Mouse (Mus musculus) lung, postnatal 25 days (tissue): ENCODE measurements around the gene Hspg2.

Experiments used
- DNase-seq: peaks from one replicate; pipeline ENCODE4 v3.0.0; 2022; ENCODE audit warnings: low spot score

Hspg2 gene

GRCm38 (mm10) chr4:137461217-137461616 lies 7.4 kb upstream of the Hspg2 start:
- no peak for DNase-seq

- DNase-seq = peak; percentile 75
Measured at GRCm38 (mm10) chr4:137461981-137462690, 6.4 kb upstream of the Hspg2 start.

GRCm38 (mm10) chr4:137465125-137465787 lies 3.3 kb upstream of the Hspg2 start:
- no peak for DNase-seq

GRCm38 (mm10) chr4:137466991-137467390 lies 1.6 kb upstream of the Hspg2 start:
- DNase-seq = no peak

GRCm38 (mm10) chr4:137467525-137467924 lies 1.0 kb upstream of the Hspg2 start:
- DNase-seq = no peak

GRCm38 (mm10) chr4:137469081-137469844 lies 694 bp downstream of the Hspg2 start:
- no peak for DNase-seq

GRCm38 (mm10) chr4:137469845-137470692 lies 1.5 kb downstream of the Hspg2 start:
- DNase-seq = no peak

- DNase-seq = no peak
Measured at GRCm38 (mm10) chr4:137470701-137471317, 2.2 kb downstream of the Hspg2 start.

GRCm38 (mm10) chr4:137471326-137471725 lies 2.8 kb downstream of the Hspg2 start:
- no peak for DNase-seq

- no peak for DNase-seq
Measured at GRCm38 (mm10) chr4:137473240-137473639, 4.7 kb downstream of the Hspg2 start.

GRCm38 (mm10) chr4:137473701-137474388 lies 5.3 kb downstream of the Hspg2 start:
- no peak for DNase-seq

GRCm38 (mm10) chr4:137474694-137475093 lies 6.1 kb downstream of the Hspg2 start:
- DNase-seq = no peak

- DNase-seq = no peak
Measured at GRCm38 (mm10) chr4:137475271-137476050, 6.9 kb downstream of the Hspg2 start.

GRCm38 (mm10) chr4:137476065-137476760 lies 7.6 kb downstream of the Hspg2 start:
- no peak for DNase-seq

GRCm38 (mm10) chr4:137476761-137477237 lies 8.2 kb downstream of the Hspg2 start:
- DNase-seq = no peak

GRCm38 (mm10) chr4:137477611-137478010 lies 9.0 kb downstream of the Hspg2 start:
- DNase-seq = no peak

- DNase-seq = no peak
Measured at GRCm38 (mm10) chr4:137478306-137478705, 9.7 kb downstream of the Hspg2 start.

GRCm38 (mm10) chr4:137479757-137480156 lies 11.2 kb downstream of the Hspg2 start:
- no peak for DNase-seq
